Mouse (Mus musculus) CH12.LX (cell line): ENCODE data around the gene Tead1. TPM values are rescaled to one million over a fixed set of nuclear protein-coding genes. Genes with fewer than 3 reads are reported as not detected.
"Not testable (repeated sequence)": the region's sequence is repeated elsewhere in the genome, so short reads cannot be mapped to it uniquely, and the experiment has no call there.

Source experiments
- DNase-seq: peaks from one replicate; pipeline ENCODE4 v3.0.0-alpha.2; 2013; ENCODE audit errors: extremely low read depth
- H3K27ac ChIP-seq: 2 replicates; pipeline ENCODE4 v1.5.1; 2012; ENCODE audit warnings: low read depth, mild to moderate bottlenecking, control low read depth, moderate library complexity; ENCODE audit not compliant: insufficient read depth
- H3K27me3 ChIP-seq: replicated peaks from 2 replicates; pipeline ENCODE3; 2012; ENCODE audit warnings: inconsistent platforms
- H3K36me3 ChIP-seq, 2 experiments: replicated peaks in 1 of 2; 2 replicates each; pipeline versions ENCODE3 to v1.6.1; 2012; ENCODE audit warnings: inconsistent platforms in 1 of 2, low read length in 1 of 2, mild to moderate bottlenecking in 1 of 2, mixed read lengths in 1 of 2, moderate library complexity in 1 of 2; ENCODE audit not compliant: control insufficient read depth in 1 of 2, insufficient read depth in 1 of 2
- H3K4me1 ChIP-seq, 2 experiments: 2 replicates each; pipeline ENCODE4 v1.6.1; 2012; ENCODE audit warnings: inconsistent platforms in 1 of 2, moderate library complexity in 1 of 2; ENCODE audit not compliant: insufficient read depth in 2 of 2, control insufficient read depth in 1 of 2
- H3K4me2 ChIP-seq: 2 replicates; pipeline ENCODE4 v1.6.1; 2012; ENCODE audit warnings: low read depth, mild to moderate bottlenecking, control low read depth; ENCODE audit not compliant: poor library complexity, insufficient read depth, severe bottlenecking
- H3K4me3 ChIP-seq, 3 experiments: fragments of 150-350 bp in 1 of 3; sonication (generic) in 1 of 3; replicated peaks in 1 of 3; 2 replicates each; pipeline versions ENCODE3 to v1.5.1; 2011 to 2012; ENCODE audit warnings: low read depth in 2 of 3, low read length in 2 of 3, mild to moderate bottlenecking in 2 of 3, moderate library complexity in 2 of 3, control low read depth in 1 of 3, improper control_type of control experiment in 1 of 3, inconsistent platforms in 1 of 3, mixed read lengths in 1 of 3; ENCODE audit not compliant: poor library complexity in 1 of 3
- H3K79me2 ChIP-seq: replicated peaks from 2 replicates; pipeline ENCODE4 v1.6.1; 2012; ENCODE audit warnings: mild to moderate bottlenecking, moderate library complexity; ENCODE audit not compliant: control insufficient read depth, poor library complexity, insufficient read depth, severe bottlenecking; ENCODE audit errors: extremely low read depth
- H3K9ac ChIP-seq: 2 replicates; pipeline ENCODE4 v1.6.1; 2012; ENCODE audit warnings: low read depth, mild to moderate bottlenecking, control low read depth, moderate library complexity; ENCODE audit not compliant: insufficient read depth
- H3K9me3 ChIP-seq: replicated peaks from 2 replicates; pipeline ENCODE3; 2012; ENCODE audit warnings: low read length, inconsistent platforms, mixed read lengths
- EP300 ChIP-seq: IDR thresholded peaks from 2 replicates; pipeline ENCODE4 v1.6.1; 2011; ENCODE audit warnings: low read length, improper control_type of control experiment
- ETS1 ChIP-seq: conservative IDR thresholded peaks from 2 replicates; pipeline ENCODE4 v1.6.1; 2012; ENCODE audit warnings: low read depth, mild to moderate bottlenecking, inconsistent platforms, low read length, improper control_type of control experiment, moderate library complexity
- GABPA ChIP-seq: IDR thresholded peaks from 2 replicates; pipeline ENCODE4 v1.6.1; 2012; ENCODE audit warnings: low read depth, low read length, improper control_type of control experiment, inconsistent platforms; ENCODE audit not compliant: insufficient replicate concordance
- JUN ChIP-seq: IDR thresholded peaks from 2 replicates; pipeline ENCODE4 v1.6.1; 2011; ENCODE audit warnings: low read depth, mild to moderate bottlenecking, low read length, improper control_type of control experiment, moderate library complexity; ENCODE audit not compliant: insufficient read depth
- MAFK ChIP-seq: IDR thresholded peaks from 2 replicates; pipeline ENCODE4 v1.6.1; 2011; ENCODE audit warnings: low read length, improper control_type of control experiment; ENCODE audit not compliant: insufficient replicate concordance
- MAX ChIP-seq: IDR thresholded peaks from 2 replicates; pipeline ENCODE4 v1.6.1; 2011; ENCODE audit warnings: low read length, improper control_type of control experiment
- MXI1 ChIP-seq: IDR thresholded peaks from 2 replicates; pipeline ENCODE4 v1.6.1; 2011; ENCODE audit warnings: mild to moderate bottlenecking, low read depth, low read length, improper control_type of control experiment
- NELFE ChIP-seq: IDR thresholded peaks from 2 replicates; pipeline ENCODE4 v1.6.1; 2011; ENCODE audit warnings: low read depth, low read length, improper control_type of control experiment
- NRF1 ChIP-seq: IDR thresholded peaks from 2 replicates; pipeline ENCODE4 v1.6.1; 2014; ENCODE audit warnings: low read depth, mild to moderate bottlenecking, inconsistent platforms, low read length, improper control_type of control experiment, moderate library complexity
- RAD21 ChIP-seq: IDR thresholded peaks from 2 replicates; pipeline ENCODE4 v1.6.1; 2011; ENCODE audit warnings: low read depth, mild to moderate bottlenecking, low read length, improper control_type of control experiment, moderate library complexity
- USF1 ChIP-seq: IDR thresholded peaks from 2 replicates; pipeline ENCODE4 v1.6.1; 2014; ENCODE audit warnings: low read depth, mild to moderate bottlenecking, inconsistent platforms, low read length, improper control_type of control experiment
- ZNF384 ChIP-seq: IDR thresholded peaks from 2 replicates; pipeline ENCODE4 v1.6.1; 2012; ENCODE audit warnings: low read depth, low read length, improper control_type of control experiment, inconsistent platforms
- dilution Hi-C: fragments of 300-500 bp; cut with MboI; formaldehyde crosslinking; loops from 2 replicates; pipeline ENCODE4 v1.14.3; 2020; ENCODE audit warnings: low sequenced_read_pairs; ENCODE audit not compliant: extremely low pct_unique_long_range_greater_than_20kb, extremely low pct_ligation_motif_present
- in situ Hi-C: fragments of 300-500 bp; cut with MboI; formaldehyde crosslinking; loops from 3 replicates; pipeline ENCODE4 v1.14.3; 2019; ENCODE audit warnings: low sequenced_read_pairs, low pct_ligation_motif_present, low pct_unique_long_range_greater_than_20kb, mixed read lengths
- polyA plus RNA-seq: library from polyadenylated mRNA; unstranded; fragments of >175 nt; gene quantifications from 2 replicates; pipeline ENCODE4 v1.2.1, GENCODE M21; 2012; ENCODE audit warnings: low read depth; ENCODE audit not compliant: insufficient read length
- total RNA-seq, 2 experiments: library from RNA; depleted of rRNA; stranded (reverse); fragments of 300-350 nt in 1 of 2; fragments of >200 nt in 1 of 2; gene quantifications; 2 replicates each; pipeline ENCODE4 v1.2.3; 2012 to 2014

The Tead1 gene
- total and polyA plus RNA-seq, 3 experiments = not detected

GRCm38 (mm10) chr7:112923712-112924111, 244.6 kb downstream of the Tead1 start:
- Histone ChIP-seq H3K27me3 (no peaks in the 10 kb centered on the region), H3K9ac (no peak overlapping the region), H3K27ac (no peak overlapping the region), H3K36me3 (no peaks in the 10 kb centered on the region), H3K9me3 (no peaks in the 10 kb centered on the region), H3K79me2 (no peaks in the 10 kb centered on the region), H3K4me1 (peaks cover 0 to 29% of the 10 kb centered on the region in 2 experiments; a peak in 2 of 4 replicates), H3K4me2 (no peak overlapping the region), H3K4me3 (no peak overlapping the region)
- in situ Hi-C loops (loop anchor here (5.0 to 25.0 kb wide), 2 partner anchors 204 to 339 kb away; no protein-coding TSS in a partner anchor), dilution Hi-C loops (no loop called here)
- TF ChIP-seq USF1 = no peak
- no peak for TF ChIP-seq ETS1
- no peak for TF ChIP-seq MXI1
- no peak for TF ChIP-seq NELFE
- no peak for DNase-seq

- no peak for DNase-seq
- Histone ChIP-seq H3K4me2 (no peak overlapping the region), H3K9me3 (no peaks in the 10 kb centered on the region), H3K9ac (no peak overlapping the region), H3K79me2 (no peaks in the 10 kb centered on the region), H3K27ac (no peak overlapping the region), H3K27me3 (no peaks in the 10 kb centered on the region), H3K4me3 (no peak overlapping the region), H3K4me1 (peaks cover 0 to 12% of the 10 kb centered on the region in 2 experiments; a peak in 2 of 4 replicates), H3K36me3 (no peaks in the 10 kb centered on the region)
- dilution Hi-C loops (no loop called here), in situ Hi-C loops (no loop called here)
- TF ChIP-seq NRF1 = no peak
- TF ChIP-seq RAD21 = no peak
- no peak for TF ChIP-seq EP300
- TF ChIP-seq JUN = no peak
- no peak for TF ChIP-seq MAFK
- TF ChIP-seq ZNF384 = no peak
- no peak for TF ChIP-seq GABPA
- no peak for TF ChIP-seq MAX
- no peak for TF ChIP-seq ETS1
Observed at GRCm38 (mm10) chr7:112930669-112931068, 251.6 kb downstream of the Tead1 start.

- H3K79me2 ChIP-seq, H3K9me3 ChIP-seq, H3K27me3 ChIP-seq, H3K27ac ChIP-seq, H3K4me3 ChIP-seq, H3K4me2 ChIP-seq, H3K9ac ChIP-seq, in situ Hi-C loops, H3K4me1 ChIP-seq, DNase-seq, dilution Hi-C loops, H3K36me3 ChIP-seq: not testable (repeated sequence)
Observed at GRCm38 (mm10) chr7:112935876-112936275, 256.8 kb downstream of the Tead1 start.
